Mouse (Mus musculus): ENCODE measurements around the gene Rhobtb1. TPM values are rescaled to one million over a fixed set of nuclear protein-coding genes. Genes with fewer than 3 reads are reported as not detected.

Gene Rhobtb1
- total RNA-seq, 1 experiment from 2014 or later = 10.6 TPM

DNA sequence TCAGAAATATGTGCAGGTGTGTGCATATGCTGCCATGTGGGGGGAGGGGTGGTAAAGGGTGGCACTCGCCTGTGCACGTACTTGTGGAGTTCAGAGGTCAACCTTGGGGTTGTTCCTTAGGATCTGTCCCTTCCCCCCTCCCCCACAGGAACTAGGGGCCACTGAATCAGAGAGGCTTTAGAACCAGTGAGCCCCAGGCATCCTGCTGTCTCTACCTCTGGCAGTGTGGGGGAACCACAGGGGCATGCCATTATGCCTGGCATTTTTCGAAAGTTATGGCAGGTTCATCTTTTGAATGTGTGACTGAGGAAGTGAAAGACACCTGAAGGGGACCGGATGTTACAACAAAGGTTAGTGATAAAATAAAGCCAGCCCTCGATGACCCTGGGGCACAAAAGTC is 59.4 kb downstream of the Rhobtb1 start:
- DNase-seq = no peak

DNA sequence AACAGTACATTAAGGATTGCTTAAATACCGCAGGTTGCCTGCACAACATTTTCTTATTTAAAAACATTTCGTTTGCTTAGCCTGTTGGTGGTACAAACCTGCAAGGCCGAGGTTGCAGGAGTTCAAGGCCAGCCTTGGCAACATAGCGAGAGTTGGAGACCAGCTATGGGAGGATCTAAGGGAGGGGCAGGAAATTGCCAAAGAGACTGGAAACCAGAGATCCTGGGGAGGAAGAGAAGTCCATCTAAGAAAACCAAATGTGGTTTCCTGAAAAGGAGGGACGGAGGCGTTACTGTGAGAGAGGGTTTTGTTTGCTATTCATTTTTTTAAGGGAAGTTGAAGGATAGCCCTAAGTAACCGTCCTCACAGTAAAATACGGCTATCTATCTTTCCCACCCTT is 60.3 kb downstream of the Rhobtb1 start:
- peak; percentile 40 for DNase-seq

DNA sequence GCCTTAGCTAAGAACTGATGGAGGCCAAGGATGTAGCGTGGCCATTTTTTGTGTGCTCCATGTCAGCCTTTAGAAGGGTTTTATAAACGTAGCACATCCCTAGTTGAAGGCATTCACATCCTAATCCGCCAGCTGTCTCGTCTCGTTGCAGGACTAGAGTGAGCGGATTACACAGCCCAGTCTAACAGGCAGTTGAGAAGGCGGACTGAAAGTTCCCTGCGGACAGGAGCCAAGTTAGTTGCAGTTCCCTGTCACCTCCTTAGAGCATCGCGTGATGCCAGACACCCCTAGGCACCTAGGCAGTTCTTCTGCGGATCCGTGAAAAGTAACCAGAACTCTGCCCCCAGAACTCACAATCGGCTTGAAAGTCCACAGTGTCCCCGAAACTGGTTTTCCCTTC is 60.7 kb downstream of the Rhobtb1 start:
- peak; percentile 12 for DNase-seq

DNA sequence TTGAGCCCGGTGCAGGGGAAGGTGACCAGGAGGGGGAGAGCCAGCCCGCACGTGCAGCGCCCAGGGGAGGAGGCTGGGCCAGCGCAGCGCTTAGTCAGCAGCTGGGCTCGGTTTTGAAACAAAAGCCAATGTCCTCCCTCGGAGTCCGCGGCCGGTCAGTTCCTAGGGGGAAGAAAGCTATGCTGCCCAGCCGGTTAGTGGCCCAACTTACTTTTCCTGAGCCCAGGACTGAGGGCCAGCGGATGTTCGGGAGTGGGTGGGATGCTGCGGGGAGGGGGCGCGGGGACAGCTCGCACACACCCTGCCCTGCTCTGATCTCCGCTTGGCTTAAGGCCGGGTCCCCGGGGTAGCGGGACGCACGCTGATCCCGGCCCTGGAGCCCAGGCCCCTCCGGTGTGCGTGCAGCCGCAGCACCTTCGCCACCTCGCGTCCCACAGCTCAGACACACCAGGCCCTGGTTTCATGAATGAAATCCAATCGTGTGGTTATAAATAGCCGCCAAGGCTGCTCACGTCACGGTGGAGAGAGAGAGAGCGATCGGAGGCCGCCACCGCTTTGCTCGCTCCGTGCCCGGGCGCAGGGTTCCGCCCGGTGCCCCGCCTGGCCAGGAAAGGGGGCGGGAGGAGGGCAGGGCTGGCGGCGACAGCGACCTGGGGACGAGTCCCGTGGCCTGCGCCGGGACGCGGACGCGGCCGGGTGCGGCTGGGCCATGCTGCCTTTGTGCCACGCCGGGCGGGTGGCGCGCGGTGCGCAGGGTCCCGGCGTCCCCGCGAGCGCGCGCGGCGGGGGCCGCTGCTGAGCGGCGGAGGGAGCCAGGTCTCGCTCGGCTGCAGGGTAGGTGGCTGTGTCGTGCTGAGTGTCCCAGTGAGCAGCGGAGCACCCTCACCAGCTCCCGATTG is 61.6 kb downstream of the Rhobtb1 start, which contains the start of gene A930033H14Rik:
TSS of gene A930033H14Rik (minus strand) at position 557 of the 899 bp plus-strand sequence.
- DNase-seq = peak; percentile 89

DNA sequence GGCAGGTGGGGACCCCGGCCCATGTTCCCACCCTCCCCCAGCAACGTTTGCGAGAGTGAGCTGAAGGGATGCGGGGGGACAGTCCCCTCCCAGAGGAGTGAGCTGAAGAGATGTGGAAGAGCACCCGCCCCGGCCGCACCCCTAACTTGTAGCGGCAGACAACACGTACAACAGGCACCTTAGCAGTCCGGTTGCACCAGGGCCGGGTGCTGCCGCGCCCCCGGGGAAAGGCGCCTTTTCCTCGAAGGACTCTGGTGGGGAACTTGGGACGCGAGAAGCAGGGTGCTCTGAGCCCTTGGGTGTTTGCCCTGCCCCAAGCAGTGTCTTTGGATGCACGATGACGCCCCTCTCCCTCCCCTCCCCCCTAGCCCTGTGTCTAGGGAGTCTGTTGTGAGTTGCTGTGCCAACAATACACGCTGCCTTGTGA is 62.2 kb downstream of the Rhobtb1 start:
- no peak for DNase-seq

DNA sequence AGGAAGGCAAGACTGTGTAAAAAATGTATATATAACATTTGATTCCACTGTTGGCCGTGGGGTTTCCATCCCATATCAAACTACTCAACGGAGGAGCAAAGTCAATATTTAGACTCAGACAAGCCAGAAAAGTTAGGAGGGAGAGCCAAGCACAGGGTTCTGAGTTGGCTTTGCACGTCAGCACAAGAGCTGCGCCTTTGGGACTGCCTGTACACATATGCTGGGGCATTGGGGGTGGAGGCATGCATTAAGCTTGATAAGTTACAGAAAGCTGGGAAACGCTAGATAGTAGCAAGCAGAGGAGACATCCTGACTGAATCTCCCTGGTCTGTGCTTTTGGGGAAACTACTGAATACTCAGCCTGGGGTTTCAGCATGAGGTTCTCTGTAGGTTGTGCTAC is 62.8 kb downstream of the Rhobtb1 start:
- no peak for DNase-seq

DNA sequence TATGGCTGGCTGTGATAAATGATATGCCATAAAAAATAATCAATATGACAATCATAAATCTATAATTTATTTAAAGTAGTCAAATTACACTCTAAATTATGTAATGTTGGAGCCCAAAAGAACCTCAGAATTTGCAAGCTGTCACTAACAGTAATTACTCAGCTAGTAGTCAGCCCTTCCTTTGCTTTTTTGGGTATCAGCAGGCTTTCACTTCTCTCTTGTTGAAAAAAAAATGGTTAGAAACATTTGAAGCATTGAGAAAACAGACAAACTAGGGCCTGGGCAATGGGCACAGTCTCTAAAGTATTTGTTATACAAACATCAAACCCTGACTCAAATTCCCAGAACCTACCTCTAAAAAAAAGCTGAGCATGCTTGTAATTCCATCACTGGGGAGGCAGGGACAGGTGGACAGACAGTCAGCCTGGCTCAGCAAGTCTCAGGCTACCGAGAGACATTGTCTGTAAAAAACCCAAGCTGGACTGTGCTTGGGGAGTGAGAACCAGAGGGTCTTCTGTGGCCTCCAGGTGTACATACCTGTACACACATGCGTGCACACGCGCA is 66.0 kb downstream of the Rhobtb1 start:
- DNase-seq = no peak

DNA sequence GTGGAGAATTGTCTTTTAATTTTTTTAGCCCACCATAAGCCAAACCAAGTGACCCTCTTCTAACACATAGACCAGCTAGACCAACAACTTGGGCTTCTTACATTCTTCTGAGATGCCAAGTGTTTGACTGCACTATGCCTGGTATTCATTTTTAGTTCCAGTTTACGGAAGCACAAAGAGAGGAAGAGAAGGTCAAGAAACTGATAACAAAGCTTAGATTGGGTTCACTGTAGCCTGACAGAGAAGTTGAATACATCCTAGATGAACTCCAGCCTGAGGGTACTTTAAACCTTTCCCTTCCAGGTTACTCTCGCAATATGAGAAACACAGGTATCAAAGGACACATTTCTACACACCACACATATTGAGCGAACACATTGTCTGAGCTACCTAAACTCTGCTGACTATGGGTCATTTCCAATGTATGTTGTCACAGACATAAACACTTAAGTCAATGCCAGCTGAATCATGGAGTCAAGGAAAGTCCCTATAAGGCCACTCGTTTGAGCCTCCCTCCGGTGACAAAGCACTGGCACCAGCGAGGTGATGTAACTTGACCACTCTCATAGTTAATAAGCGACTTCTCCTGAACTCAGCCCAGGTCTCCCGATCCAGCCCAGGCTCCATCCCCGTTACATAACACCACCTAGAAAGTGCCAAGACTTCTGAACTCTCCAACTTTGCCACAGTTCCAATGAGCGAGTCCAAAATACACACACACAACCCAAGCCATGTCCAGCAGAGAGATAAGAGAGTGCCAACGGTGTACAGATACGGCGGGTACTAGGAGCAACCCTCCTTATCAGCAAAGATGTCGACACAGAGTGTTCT is 67.4 kb downstream of the Rhobtb1 start:
- DNase-seq = no peak

DNA sequence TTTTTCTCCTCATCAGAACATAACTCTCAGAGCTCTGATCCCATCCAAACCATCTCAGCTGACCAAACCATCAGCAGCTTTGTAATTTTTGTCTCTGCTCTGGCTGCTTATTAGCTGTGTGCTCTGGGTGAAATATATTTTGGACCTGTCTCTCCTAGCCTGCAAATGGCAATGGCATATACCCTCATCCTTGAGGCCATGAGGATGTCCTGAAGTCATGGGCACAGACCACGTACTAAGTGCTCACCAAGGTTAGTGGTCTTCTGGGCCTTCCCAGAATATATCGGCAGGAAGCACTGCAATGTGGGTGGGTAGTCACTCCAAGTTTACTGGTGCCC is 68.0 kb downstream of the Rhobtb1 start:
- no peak for DNase-seq

DNA sequence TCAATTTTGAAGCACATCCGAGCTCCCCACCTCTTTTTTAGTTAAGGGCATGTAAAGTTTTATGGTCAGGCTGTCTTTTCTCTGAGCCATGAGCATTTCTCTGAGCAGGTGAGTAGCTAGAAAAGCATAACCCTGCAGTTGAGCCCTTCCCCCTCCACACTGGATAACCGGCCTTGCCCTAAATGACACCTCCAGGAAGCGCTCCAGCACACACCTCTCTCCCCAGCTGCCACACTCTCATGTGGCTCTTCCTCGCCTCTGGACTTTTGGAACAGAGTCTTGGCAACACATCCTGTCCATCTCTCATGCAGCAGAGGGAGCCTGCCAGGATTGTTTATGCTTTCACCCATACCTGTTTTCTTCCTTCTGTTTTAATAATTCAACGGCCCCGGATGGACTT is 69.1 kb downstream of the Rhobtb1 start:
- DNase-seq = no peak

DNA sequence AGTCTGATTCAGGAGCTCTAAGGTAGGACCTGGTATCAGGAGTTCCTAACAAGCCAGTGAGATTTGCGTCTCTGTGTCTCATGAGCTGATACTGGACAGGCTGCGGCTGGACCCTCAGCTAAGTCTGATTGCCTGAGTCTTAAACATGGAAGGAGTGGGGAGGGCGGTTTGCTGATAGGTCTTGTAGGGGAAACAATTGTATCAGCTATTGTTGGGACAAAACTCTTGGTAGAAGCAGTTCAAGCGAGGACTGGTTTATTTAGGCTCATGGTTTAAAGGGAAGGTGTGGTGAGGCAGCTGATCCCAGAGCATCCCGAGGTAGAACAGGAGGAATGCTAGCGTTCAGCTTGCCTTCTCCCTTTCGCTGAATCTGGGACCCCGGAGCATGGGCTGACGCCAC is 69.9 kb downstream of the Rhobtb1 start:
- DNase-seq = no peak

DNA sequence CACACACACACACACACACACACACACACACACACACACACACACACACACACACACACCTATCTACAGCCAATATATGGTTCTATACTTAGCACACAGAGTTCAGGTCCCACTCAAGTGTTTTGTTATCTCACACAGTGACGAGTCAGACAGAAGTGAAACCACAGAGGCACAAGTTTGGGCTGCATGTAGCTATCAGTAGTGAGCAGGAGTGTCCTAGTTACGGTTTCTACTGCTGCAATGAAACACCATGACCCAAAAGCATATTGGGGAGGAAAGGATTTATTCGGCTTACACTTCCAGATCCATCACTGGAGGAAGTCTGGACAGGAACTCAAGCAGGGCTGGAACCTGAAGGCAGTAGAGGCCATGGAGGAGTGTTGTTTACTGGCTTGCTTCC is 70.7 kb downstream of the Rhobtb1 start:
- DNase-seq = no peak

DNA sequence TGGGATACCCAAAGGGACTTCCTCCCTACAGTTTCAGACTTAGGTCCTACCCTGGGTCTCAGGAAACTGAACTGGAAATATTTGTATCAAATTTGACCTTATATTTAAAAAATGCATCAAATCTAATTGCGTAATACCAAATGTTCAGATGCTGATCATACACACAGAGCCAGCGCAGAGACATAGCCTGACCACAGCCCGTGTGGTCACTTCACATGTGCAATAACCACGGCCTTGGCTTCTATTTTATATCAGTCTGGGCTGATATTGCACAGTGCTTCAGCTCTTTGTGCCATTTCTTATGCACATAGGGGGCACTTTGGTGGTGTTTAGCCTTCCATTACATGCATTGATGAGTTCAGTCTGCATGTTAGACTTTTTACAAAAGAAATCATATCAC is 72.0 kb downstream of the Rhobtb1 start:
- no peak for DNase-seq

DNA sequence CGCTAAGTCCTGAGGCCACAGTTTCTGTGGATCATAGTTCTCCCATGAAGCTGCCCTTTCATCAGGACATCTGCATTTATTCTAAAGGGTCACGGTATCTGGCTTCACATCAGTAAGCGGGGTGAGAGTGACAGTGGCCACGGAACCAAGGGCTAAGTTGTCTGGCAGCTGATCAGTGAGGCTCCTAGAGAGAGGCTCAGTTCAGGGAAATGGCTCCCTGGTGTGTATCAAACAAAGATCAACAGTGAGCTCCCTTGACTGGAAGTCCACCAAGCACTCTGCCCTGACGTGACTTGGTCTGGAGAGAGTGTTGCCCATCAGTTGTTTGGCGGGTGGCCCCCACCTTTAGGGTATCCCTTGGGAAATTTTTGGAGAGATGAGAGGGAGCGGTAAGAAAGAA is 73.0 kb downstream of the Rhobtb1 start:
- no peak for DNase-seq

DNA sequence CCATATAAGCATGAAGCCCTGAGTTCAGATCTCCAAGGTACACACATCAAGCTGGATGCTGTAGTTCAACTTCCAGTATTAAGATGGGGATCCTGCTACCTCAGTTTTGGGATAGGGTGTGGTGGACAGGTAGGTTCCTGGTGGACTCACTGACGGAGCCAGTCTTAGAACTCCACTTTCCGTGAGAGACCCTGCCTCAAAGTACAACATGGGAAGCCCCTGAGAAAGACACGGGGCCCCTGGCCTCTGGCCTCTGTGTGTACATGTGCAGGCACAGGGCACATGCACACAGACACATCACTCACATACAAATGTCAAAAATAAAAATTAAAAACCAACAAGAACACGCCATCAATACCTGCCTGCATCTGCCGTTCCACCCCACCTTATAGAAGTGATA is 74.2 kb downstream of the Rhobtb1 start:
- no peak for DNase-seq

DNA sequence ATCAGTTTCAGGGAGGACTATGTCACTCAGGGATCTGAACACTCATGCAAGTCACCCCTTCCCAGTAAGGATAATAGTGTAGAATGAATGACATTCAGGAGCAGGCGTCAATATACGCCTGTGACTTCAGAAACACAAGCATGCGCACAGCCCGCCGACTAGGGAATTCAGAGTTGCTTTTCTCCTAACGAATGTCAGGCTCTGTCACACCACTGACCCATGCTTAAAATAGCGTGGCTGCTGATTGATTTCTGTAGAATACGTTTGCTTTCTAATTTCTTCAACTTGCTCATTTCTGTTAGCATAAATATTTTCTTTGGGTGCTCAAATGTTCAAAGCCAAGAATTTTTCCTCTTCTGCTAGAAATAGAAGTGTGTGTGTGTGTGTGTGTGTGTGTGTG is 74.7 kb downstream of the Rhobtb1 start:
- DNase-seq = no peak

DNA sequence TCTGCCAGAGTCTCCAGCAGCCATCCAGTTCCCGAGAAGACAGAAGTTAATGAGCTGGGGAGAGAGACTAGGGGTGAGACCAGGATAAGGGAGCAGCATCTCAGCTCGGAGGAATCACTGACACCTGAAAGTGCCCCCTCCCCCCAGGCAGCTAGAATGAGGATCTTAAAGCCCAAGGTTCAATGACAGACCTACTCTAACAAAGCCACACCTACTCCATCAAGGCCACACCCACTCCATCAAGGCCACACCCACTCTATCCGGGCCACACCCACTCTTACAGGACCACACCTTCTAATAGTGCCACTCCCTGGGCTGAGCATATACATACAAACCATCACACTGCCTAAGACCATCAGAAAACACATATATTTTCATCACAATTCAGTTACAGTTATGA is 86.0 kb downstream of the Rhobtb1 start:
- no peak for DNase-seq

DNA sequence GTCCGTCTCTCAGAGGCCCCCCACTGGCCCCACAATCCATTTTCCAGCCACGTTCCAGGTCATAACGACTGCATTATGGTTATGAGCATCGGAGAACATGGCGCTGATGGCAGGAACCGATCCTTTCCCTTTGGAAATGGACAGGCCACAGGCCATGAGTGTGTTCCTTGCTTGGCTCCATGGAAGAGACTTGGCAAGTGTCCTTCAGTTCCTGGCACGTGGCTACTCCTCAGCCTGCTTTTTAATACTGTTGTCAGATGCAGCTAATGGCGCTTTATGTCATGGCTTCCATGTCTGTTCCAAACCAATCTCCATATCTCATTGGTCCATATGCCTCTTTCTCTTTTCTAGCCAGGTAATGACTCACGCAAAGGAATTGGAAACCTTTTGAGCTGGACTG is 86.5 kb downstream of the Rhobtb1 start:
- DNase-seq = no peak

DNA sequence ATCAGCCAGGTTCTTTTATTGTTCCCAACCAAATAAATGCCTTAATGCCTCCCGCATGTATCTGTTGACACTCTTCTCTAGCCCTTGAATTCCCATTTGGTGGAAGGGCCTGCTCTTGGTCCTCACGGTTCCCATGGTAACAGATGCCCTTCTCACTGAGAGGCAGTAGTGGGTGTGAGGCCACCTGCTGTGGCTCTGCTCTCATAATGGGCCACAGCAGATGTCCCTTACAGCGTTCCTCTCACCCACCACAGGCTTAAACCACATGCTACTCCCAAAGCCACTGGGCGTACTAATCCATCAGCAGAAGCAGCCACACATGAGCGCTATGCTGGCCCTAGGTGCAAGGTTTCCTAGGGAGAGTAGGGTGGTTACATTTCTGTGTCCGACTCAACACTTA is 87.1 kb downstream of the Rhobtb1 start:
- DNase-seq = no peak

DNA sequence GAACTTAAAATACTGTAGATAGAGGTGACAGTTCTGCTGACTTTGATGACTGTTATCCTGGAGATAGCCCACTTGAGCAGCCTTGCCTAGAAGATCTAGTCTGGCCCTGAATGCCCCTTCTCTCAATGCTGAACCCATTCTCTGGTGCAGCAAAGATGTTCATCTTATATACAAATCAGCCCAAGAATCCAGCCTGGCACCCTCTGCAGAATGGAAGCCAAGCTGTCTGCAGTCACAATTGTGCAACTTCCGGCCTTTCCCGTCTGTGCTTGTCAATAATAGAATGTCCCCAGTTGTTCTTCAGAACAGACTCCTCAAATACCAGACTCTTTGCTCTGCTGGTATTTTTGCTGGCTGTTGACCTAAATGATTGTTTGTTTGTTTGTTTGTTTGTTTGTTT is 89.3 kb downstream of the Rhobtb1 start:
- DNase-seq = peak; percentile 25

DNA sequence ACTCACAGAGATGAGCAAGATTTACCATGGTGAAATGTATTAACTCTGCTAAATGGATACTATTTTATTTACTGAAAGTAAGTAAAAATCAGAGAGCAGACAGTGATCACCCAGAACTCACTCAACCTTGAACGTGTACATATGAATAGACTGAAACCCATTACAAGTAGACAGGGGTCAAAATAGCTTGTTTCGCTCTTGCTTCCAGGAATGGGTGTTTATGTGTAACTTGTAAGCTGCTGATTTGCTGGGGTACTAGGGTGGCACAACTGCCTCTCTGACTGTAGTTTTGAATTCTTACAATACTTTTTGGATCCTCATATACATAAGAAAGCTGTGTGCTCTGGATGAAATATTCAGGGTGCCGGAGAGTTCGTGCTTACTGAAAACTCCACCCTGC is 93.9 kb downstream of the Rhobtb1 start:
- no peak for DNase-seq

DNA sequence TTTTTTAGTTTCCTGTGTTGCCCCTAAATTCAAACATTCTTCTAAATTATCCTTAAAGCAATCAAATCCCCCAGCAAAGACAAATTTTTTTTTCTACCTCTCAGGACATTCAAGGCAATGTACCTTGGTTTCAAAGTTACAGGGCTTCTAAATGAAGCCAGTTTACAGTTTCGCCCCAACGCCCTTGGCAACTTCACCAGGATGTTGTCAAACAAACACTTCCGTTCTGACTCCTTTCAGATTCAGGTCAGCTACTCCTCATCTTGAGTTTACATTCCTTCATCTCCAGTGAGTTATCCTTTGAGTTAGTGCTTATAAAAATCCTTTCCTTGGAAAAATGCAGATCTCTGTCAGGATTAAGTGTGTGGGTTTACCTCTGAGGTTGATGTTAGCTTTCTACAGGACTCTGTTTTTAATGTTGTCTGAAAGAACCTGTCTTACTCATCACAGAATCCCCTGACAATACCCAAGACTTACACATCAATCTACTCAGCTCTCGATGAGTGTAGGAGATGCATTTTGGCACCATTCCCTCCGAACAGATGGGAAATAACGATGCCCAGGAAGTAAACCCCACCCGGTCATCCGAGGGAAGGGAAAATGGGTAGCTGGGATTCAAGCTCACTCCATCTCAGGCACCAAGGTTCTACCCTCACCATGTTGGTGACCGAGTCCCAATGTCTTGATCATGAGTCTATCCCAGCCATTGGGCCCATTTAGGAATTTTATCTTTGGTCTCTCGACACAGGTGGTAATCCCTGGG is 94.9 kb downstream of the Rhobtb1 start:
- no peak for DNase-seq
